Mouse (Mus musculus) ovary, postnatal 14 days (tissue): ENCODE results near the gene Kcne1l.
A peak's percentile ranks its signal among the peaks of the same experiment; 100 is the strongest.

ENCODE experiments used
- DNase-seq: peaks from one replicate; pipeline ENCODE4 v3.0.0; 2022; ENCODE audit warnings: low spot score

The Kcne1l gene

GRCm38 (mm10) chrX:142305869-142306581, at the start of gene Kcne1l:
Kcne1l (minus strand) TSS chrX:142306294.
- no peak for DNase-seq

- DNase-seq = no peak
These were observed 30.1 kb upstream of the Kcne1l start for GRCm38 (mm10) chrX:142336207-142336606.

GRCm38 (mm10) chrX:142335502-142335901, 29.4 kb upstream of the Kcne1l start:
- DNase-seq = no peak

GRCm38 (mm10) chrX:142325760-142326159, 19.7 kb upstream of the Kcne1l start:
- no peak for DNase-seq

- no peak for DNase-seq
These were observed 10.0 kb upstream of the Kcne1l start for GRCm38 (mm10) chrX:142316106-142316505.

GRCm38 (mm10) chrX:142315270-142315669, 9.2 kb upstream of the Kcne1l start:
- no peak for DNase-seq

- DNase-seq = peak; percentile 54
These were observed 8.4 kb upstream of the Kcne1l start for GRCm38 (mm10) chrX:142314307-142315024.

GRCm38 (mm10) chrX:142310431-142310830, 4.3 kb upstream of the Kcne1l start:
- no peak for DNase-seq

- DNase-seq = no peak
These were observed 855 bp downstream of the Kcne1l start for GRCm38 (mm10) chrX:142305010-142305868.

- no peak for DNase-seq
These were observed 1.5 kb downstream of the Kcne1l start for GRCm38 (mm10) chrX:142304592-142304991.

GRCm38 (mm10) chrX:142303456-142303855, 2.6 kb downstream of the Kcne1l start:
- DNase-seq = peak; percentile 7

GRCm38 (mm10) chrX:142285905-142286304, 20.2 kb downstream of the Kcne1l start:
- no peak for DNase-seq

- no peak for DNase-seq
These were observed 29.5 kb downstream of the Kcne1l start for GRCm38 (mm10) chrX:142276573-142276972.

- no peak for DNase-seq
These were observed 30.1 kb downstream of the Kcne1l start for GRCm38 (mm10) chrX:142276031-142276430.
